Mouse (Mus musculus): Measurements from ENCODE around the gene B4galnt1. TPM values are rescaled to one million over a fixed set of nuclear protein-coding genes. Genes with fewer than 3 reads are reported as not detected.

Gene B4galnt1
- polyA plus RNA-seq, 1 experiment from 2014 or later, result 3.5 TPM

- no peaks in the 10 kb centered on the region for H3K9me3 ChIP-seq (ENCODE audit: control insufficient read depth, low read length)
- 81% methylated on average over 16 of the region's 16 CpGs for WGBS
- H3K4me2 ChIP-seq (ENCODE audit: low read depth, low read length), result no peak overlapping the region
- no peaks in the 10 kb centered on the region for H3K36me3 ChIP-seq (ENCODE audit: control insufficient read depth, insufficient read depth, low read length)
- no peak for ATAC-seq (ENCODE audit: low read depth)
- no peak overlapping the region for H3K9ac ChIP-seq (ENCODE audit: low read length)
- H3K4me1 ChIP-seq (replicated peaks; ENCODE audit: control insufficient read depth, insufficient read depth, low read length), result peaks cover 16% of the 10 kb centered on the region
- H3K4me3 ChIP-seq (ENCODE audit: low read length), result no peak overlapping the region
- H3K27ac ChIP-seq (ENCODE audit: low read length), result no peak overlapping the region
- peaks cover 48% of the 10 kb centered on the region for H3K27me3 ChIP-seq (ENCODE audit: control insufficient read depth, insufficient read depth, low read depth, low read length)
Observed at GRCm38 (mm10) chr10:127173148-127174065, 8.4 kb downstream of the B4galnt1 start.

DNA sequence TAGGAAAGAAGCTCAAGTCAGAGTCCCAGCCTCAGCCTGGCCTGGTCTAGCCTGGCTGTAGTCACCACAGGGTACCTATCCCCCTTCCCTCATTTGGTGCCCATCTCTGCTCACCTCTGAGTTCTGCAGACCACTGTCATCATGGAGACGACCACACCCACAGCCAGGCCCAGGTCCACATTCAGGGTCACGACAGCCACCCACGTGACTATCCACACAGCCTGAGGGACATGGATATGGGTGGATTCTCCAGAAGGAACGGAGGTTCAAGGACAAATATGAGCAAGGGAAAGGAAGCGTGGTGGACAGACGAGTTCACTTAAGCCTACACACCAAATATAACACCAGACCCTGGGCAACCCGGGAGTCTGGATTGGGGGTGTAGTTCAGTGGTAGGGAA, 9.1 kb downstream of the B4galnt1 start:
- 78% methylated on average over 7 of the region's 7 CpGs for WGBS
- ATAC-seq (ENCODE audit: low read depth), result no peak
- H3K27me3 ChIP-seq (ENCODE audit: control insufficient read depth, insufficient read depth, low read depth, low read length), result peaks cover 52% of the 10 kb centered on the region

DNA sequence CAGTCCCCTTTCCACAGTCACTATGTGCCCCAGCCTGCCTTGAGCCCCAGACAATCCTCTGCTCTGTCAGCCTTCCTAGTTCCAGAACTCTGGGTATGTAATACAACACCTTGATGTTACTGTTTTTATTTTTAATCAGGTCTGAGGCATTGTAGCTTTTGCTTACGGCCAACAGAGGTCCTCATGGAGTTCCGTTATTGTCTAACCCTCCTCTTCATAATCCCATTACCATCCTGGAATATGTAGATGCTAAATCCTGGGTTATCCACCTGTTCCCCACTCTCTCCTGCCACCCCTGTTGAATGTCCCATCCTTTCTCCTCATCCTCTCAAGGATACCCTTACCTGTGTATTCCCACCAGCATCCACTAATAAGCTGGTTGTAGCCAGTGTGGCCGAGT, 11.2 kb downstream of the B4galnt1 start:
- no peak overlapping the region for H3K27ac ChIP-seq (ENCODE audit: low read length)
- H3K9ac ChIP-seq (ENCODE audit: low read length), result no peak overlapping the region
- H3K4me3 ChIP-seq (ENCODE audit: low read length), result no peak overlapping the region
- H3K4me1 ChIP-seq (replicated peaks; ENCODE audit: control insufficient read depth, insufficient read depth, low read length), result peaks cover 12% of the 10 kb centered on the region
- H3K27me3 ChIP-seq (ENCODE audit: control insufficient read depth, insufficient read depth, low read depth, low read length), result peaks cover 55% of the 10 kb centered on the region
- no peak overlapping the region for H3K4me2 ChIP-seq (ENCODE audit: low read depth, low read length)
- WGBS, result 32% methylated on average over 3 of the region's 3 CpGs
- no peaks in the 10 kb centered on the region for H3K9me3 ChIP-seq (ENCODE audit: control insufficient read depth, low read length)
- ATAC-seq (ENCODE audit: low read depth), result no peak
- no peaks in the 10 kb centered on the region for H3K36me3 ChIP-seq (ENCODE audit: control insufficient read depth, insufficient read depth, low read length)

More for the DNA sequence above, 9.1 kb downstream of the B4galnt1 start:
- H3K4me1 ChIP-seq (replicated peaks; ENCODE audit: control insufficient read depth, insufficient read depth, low read length), result peaks cover 18% of the 10 kb centered on the region
- H3K36me3 ChIP-seq (ENCODE audit: control insufficient read depth, insufficient read depth, low read length), result no peaks in the 10 kb centered on the region
- no peak overlapping the region for H3K27ac ChIP-seq (ENCODE audit: low read length)
- no peaks in the 10 kb centered on the region for H3K9me3 ChIP-seq (ENCODE audit: control insufficient read depth, low read length)
- no peak overlapping the region for H3K9ac ChIP-seq (ENCODE audit: low read length)
- no peak overlapping the region for H3K4me3 ChIP-seq (ENCODE audit: low read length)
- no peak overlapping the region for H3K4me2 ChIP-seq (ENCODE audit: low read depth, low read length)

DNA sequence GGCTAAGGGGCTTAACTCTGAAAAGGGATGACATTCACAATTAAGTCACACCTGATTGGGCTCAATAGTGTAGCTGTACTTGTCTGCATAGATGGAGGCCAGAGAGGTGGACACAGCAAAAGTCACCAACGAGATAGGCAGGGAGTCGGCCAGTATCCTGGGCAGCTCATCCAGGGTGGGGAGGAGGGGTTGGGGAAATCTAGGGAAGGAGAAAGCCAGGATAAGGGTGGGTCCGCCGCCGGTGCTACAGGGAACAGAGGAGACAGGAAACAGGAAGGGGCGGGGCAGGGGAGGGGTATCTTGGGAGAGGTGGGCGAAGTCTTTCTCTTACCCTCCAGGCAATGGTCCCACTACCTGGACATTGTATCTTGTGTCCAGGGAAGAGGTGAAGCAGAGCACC, 11.7 kb downstream of the B4galnt1 start:
- H3K4me1 ChIP-seq (replicated peaks; ENCODE audit: control insufficient read depth, insufficient read depth, low read length), result peaks cover 12% of the 10 kb centered on the region
- peaks cover 55% of the 10 kb centered on the region for H3K27me3 ChIP-seq (ENCODE audit: control insufficient read depth, insufficient read depth, low read depth, low read length)
- no peak for ATAC-seq (ENCODE audit: low read depth)
- H3K9me3 ChIP-seq (ENCODE audit: control insufficient read depth, low read length), result no peaks in the 10 kb centered on the region
- WGBS, result 8% methylated on average over 7 of the region's 7 CpGs
- H3K9ac ChIP-seq (ENCODE audit: low read length), result no peak overlapping the region
- no peaks in the 10 kb centered on the region for H3K36me3 ChIP-seq (ENCODE audit: control insufficient read depth, insufficient read depth, low read length)
- H3K27ac ChIP-seq (ENCODE audit: low read length), result no peak overlapping the region
- no peak overlapping the region for H3K4me2 ChIP-seq (ENCODE audit: low read depth, low read length)
- no peak overlapping the region for H3K4me3 ChIP-seq (ENCODE audit: low read length)

- Histone ChIP-seq H3K27ac (ENCODE audit: low read length) (no peak overlapping the region), H3K4me1 (replicated peaks; ENCODE audit: control insufficient read depth, insufficient read depth, low read length) (peaks cover 12% of the 10 kb centered on the region), H3K4me3 (ENCODE audit: low read length) (no peak overlapping the region; the same call in 1 of the 2 replicates), H3K36me3 (ENCODE audit: control insufficient read depth, insufficient read depth, low read length) (no peaks in the 10 kb centered on the region), H3K27me3 (ENCODE audit: control insufficient read depth, insufficient read depth, low read depth, low read length) (peaks cover 53% of the 10 kb centered on the region), H3K9me3 (ENCODE audit: control insufficient read depth, low read length) (no peaks in the 10 kb centered on the region), H3K9ac (ENCODE audit: low read length) (no peak overlapping the region), H3K4me2 (ENCODE audit: low read depth, low read length) (no peak overlapping the region)
- no peak for ATAC-seq (ENCODE audit: low read depth)
- WGBS, result 15% methylated on average over 9 of the region's 9 CpGs
Observed at GRCm38 (mm10) chr10:127177235-127177634, 12.2 kb downstream of the B4galnt1 start.

DNA sequence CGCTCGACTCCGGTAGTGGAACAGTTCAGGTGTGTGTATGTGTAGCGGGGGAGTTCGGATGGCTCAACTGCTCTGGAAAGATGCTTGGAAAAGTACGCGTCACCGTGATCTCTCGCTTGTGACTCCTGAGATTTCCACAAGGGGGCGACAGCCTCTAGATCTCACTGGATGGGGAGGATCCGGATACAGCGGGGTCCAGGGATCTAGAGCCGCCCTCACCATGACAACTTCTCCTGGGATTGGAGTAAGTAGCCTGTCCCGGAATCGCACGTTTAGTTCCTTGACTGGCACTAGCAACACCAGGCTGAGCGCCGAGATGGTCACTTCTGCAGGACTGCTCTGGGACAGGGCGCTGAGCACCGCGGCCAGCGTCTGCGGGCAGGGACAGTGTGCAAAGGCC, 12.7 kb downstream of the B4galnt1 start:
- Histone ChIP-seq H3K36me3 (ENCODE audit: control insufficient read depth, insufficient read depth, low read length) (no peaks in the 10 kb centered on the region), H3K4me2 (ENCODE audit: low read depth, low read length) (peak overlapping the region; percentile 60), H3K9ac (ENCODE audit: low read length) (no peak overlapping the region; the same call in 1 of the 2 replicates), H3K27me3 (ENCODE audit: control insufficient read depth, insufficient read depth, low read depth, low read length) (peaks cover 53% of the 10 kb centered on the region), H3K9me3 (ENCODE audit: control insufficient read depth, low read length) (no peaks in the 10 kb centered on the region), H3K4me3 (ENCODE audit: low read length) (peak overlapping the region; percentile 41), H3K4me1 (replicated peaks; ENCODE audit: control insufficient read depth, insufficient read depth, low read length) (peaks cover 12% of the 10 kb centered on the region), H3K27ac (ENCODE audit: low read length) (no peak overlapping the region)
- ATAC-seq (ENCODE audit: low read depth), result peak; percentile 57
- 3% methylated on average over 23 of the region's 23 CpGs for WGBS

DNA sequence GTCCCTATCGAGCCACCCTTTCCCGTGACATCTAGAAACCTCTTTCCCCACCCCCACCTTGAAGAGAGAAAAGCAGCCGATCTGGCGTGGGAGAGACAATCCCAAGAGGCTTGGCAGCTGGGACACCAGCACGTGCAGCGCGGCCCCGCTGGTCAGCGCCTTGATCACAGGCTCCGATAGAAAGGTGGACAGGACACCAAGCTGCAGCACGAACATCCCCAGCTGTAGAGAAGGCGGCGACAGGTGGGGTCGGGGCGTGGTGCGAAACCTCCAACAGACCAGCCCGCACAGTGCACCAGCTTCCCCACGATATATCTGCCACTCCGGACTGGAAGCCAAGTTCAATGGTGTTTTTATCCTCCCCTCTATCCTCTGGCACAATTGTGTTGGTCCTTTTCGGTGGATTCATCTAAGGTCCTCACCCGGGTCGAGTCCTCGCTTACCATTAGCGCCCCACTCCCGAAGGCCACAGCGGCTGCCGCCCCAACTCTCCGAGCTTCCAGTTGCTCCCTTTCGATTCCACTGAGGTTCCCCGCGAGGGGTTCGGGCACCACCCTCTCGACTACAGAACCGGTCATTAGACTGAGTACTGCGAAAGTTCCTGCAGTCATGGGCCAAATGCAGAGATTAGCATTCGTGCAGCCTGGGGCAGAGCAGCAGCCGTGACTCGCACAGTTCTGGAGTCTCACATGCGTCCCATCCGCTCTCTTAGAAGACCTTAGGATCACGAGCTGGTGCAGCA, 13.4 kb downstream of the B4galnt1 start:
- no peak for ATAC-seq (ENCODE audit: low read depth)
- H3K27ac ChIP-seq (ENCODE audit: low read length), result no peak overlapping the region
- WGBS, result 7% methylated on average over 41 of the region's 41 CpGs
- H3K4me3 ChIP-seq (ENCODE audit: low read length), result peak overlapping the region; percentile 41
- no peaks in the 10 kb centered on the region for H3K9me3 ChIP-seq (ENCODE audit: control insufficient read depth, low read length)
- H3K4me1 ChIP-seq (replicated peaks; ENCODE audit: control insufficient read depth, insufficient read depth, low read length), result peaks cover 12% of the 10 kb centered on the region
- peaks cover 53% of the 10 kb centered on the region for H3K27me3 ChIP-seq (ENCODE audit: control insufficient read depth, insufficient read depth, low read depth, low read length)
- H3K36me3 ChIP-seq (ENCODE audit: control insufficient read depth, insufficient read depth, low read length), result no peaks in the 10 kb centered on the region
- no peak overlapping the region; the same call in 1 of the 2 replicates for H3K9ac ChIP-seq (ENCODE audit: low read length)
- H3K4me2 ChIP-seq (ENCODE audit: low read depth, low read length), result peak overlapping the region; percentile 60

DNA sequence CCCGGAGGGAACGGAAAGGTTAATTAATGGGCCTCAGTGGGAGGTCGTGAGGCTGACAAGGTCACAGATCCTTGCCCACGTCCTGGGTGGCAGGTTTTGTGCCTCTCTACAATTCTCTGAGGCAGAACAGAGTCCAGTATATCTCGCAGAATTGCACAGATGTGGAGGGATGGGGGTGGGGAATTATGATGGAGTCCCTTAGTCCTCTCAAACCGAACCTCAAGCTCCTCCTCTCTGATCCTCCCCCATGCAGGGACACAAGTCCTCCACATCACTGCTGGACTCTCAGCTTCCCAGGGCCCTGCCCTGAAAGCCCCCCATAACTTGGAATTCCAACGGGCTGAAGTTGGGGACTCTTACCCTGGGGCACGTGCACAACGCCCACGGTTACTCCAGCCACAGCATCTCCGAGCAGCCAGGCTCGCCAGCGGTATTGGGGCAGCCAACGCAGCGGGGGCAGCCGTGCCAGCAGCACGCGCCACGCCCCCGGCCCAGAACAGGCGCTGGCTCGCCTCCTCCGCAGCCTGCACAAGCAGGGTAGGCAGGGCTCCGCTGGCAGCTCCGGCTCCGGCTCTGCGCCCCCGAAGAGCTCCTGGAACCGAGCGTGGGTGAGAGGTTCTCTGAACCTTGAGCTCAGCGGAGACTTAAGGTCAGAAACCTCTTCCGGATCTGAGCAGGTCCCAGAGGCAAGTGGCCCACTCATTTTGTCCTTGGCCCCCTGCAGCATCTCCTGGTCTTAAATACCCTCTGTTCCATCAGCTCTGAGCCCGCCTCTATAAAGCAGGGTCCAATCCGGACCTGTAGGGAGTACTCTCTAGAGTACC, 15.1 kb downstream of the B4galnt1 start, which contains the start of gene Slc26a10:
Slc26a10 (minus strand) TSS at position 775 of the 824 bp plus-strand sequence.
- Histone ChIP-seq H3K27ac (ENCODE audit: low read length) (no peak within 1 kb of the TSS), H3K4me2 (ENCODE audit: low read depth, low read length) (peak within 1 kb of the TSS; percentile 42), H3K4me1 (replicated peaks; ENCODE audit: control insufficient read depth, insufficient read depth, low read length) (peaks cover 12% of the 10 kb centered on the region), H3K27me3 (ENCODE audit: control insufficient read depth, insufficient read depth, low read depth, low read length) (peaks cover 55% of the 10 kb centered on the region), H3K9ac (ENCODE audit: low read length) (peak within 1 kb of the TSS; percentile 26; the same call in 1 of the 2 replicates), H3K36me3 (ENCODE audit: control insufficient read depth, insufficient read depth, low read length) (no peaks in the 10 kb centered on the region), H3K4me3 (ENCODE audit: low read length) (peak within 1 kb of the TSS; percentile 24; the same call in 1 of the 2 replicates), H3K9me3 (ENCODE audit: control insufficient read depth, low read length) (no peaks in the 10 kb centered on the region)
- 2% methylated on average over 34 of the region's 34 CpGs for whole genome bisulfite sequencing
- peak; percentile 27; the same call in 1 of the 2 replicates for ATAC-seq (ENCODE audit: low read depth)

All from lung, embryonic 16.5 days (tissue).